Mouse (Mus musculus) hindbrain, embryonic 14.5 days (tissue): Measurements from ENCODE around the gene Rspo4. TPM values are rescaled to one million over a fixed set of nuclear protein-coding genes. Genes with fewer than 3 reads are reported as not detected.

ENCODE experiments used
- ATAC-seq: fragments of 200-750 bp; cut with Nextera tagmentation; 2 replicates; pipeline ENCODE4 v1.8.0; 2017; ENCODE audit warnings: moderate number of reproducible peaks, mild to moderate bottlenecking, moderate TSS enrichment, moderate library complexity; ENCODE audit not compliant: low FRiP score
- DNase-seq: peaks from one replicate; pipeline ENCODE4 v3.0.0-alpha.2; 2015; ENCODE audit warnings: low spot score
- H3K27ac ChIP-seq: fragments of 300-500 bp; sonication (generic); 2 replicates; pipeline ENCODE4 v1.5.1; 2014; ENCODE audit warnings: mild to moderate bottlenecking, moderate library complexity
- H3K27me3 ChIP-seq: fragments of 300-500 bp; sonication (generic); 2 replicates; pipeline ENCODE4 v1.6.1; 2014; ENCODE audit warnings: mild to moderate bottlenecking, low read length, mixed read lengths; ENCODE audit not compliant: control insufficient read depth, insufficient read depth
- H3K36me3 ChIP-seq: fragments of 300-500 bp; sonication (generic); replicated peaks from 2 replicates; pipeline ENCODE4 v1.6.1; 2014; ENCODE audit not compliant: control insufficient read depth, insufficient read depth
- H3K4me1 ChIP-seq: fragments of 300-500 bp; sonication (generic); replicated peaks from 2 replicates; pipeline ENCODE4 v1.6.1; 2014; ENCODE audit warnings: antibody characterized with exemption, low read length, mixed read lengths; ENCODE audit not compliant: control insufficient read depth, insufficient read depth
- H3K4me2 ChIP-seq: fragments of 300-500 bp; sonication (generic); replicated peaks from 2 replicates; pipeline ENCODE4 v1.6.1; 2014; ENCODE audit warnings: mild to moderate bottlenecking, moderate library complexity
- H3K4me3 ChIP-seq: fragments of 300-500 bp; sonication (generic); replicated peaks from 2 replicates; pipeline ENCODE4 v1.5.1; 2014; ENCODE audit warnings: mild to moderate bottlenecking, low read length
- H3K9ac ChIP-seq: fragments of 300-500 bp; sonication (generic); 2 replicates; pipeline ENCODE4 v1.6.1; 2014
- H3K9me3 ChIP-seq: fragments of 300-500 bp; sonication (generic); 2 replicates; pipeline ENCODE4 v1.6.1; 2016; ENCODE audit warnings: low read length; ENCODE audit not compliant: control insufficient read depth
- WGBS: fragments of 180-500 bp; shearing (Covaris S2); extraction: QIAGEN DNeasy Blood & Tissue Kit; methylation state at CpG from one replicate; pipeline ENCODE4 v1.1.7; 2014; 5-methylcytosine and 5-hydroxymethylcytosine counted together
- polyA plus RNA-seq: library from polyadenylated mRNA; unstranded; fragments of >200 nt; fragmentation: Nextera tagmentation; extraction: Ambion mirVana; gene quantifications from 2 replicates; pipeline ENCODE4 v1.2.1, GENCODE M21; 2014

Gene Rspo4
- polyA plus RNA-seq, 1 experiment from 2014 or later, result 0.55 TPM

- Histone ChIP-seq H3K4me3 (no peak overlapping the region), H3K36me3 (no peaks in the 10 kb centered on the region), H3K27me3 (no peaks in the 10 kb centered on the region), H3K4me1 (no peaks in the 10 kb centered on the region), H3K4me2 (no peak overlapping the region), H3K27ac (no peak overlapping the region), H3K9me3 (no peaks in the 10 kb centered on the region), H3K9ac (no peak overlapping the region)
- 60% methylated on average over 2 of the region's 2 CpGs for WGBS
- DNase-seq, result no peak
- no peak for ATAC-seq
These were observed 37.0 kb downstream of the Rspo4 start for GRCm38 (mm10) chr2:151879760-151880159.

DNA sequence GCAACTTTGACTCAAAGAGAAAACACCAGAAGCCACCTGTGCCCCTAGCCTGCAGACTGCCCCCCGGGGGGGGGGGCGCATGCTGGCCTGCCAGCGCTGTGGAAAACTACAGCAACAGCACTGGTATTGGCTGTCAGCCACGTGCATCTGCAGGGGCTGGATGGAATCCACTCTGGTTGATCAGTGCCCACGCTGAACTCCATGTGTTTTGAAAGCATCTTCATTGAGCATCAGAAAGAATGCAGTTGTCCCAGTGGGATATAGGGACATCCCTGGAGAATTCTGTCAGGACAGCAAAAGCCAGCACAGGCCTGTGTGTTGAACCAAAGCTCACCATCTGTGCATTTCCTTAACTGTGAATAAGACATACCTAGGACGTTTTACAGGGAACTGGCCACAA lies 48.3 kb downstream of the Rspo4 start:
- Histone ChIP-seq H3K27me3 (no peaks in the 10 kb centered on the region), H3K4me1 (no peaks in the 10 kb centered on the region), H3K9ac (no peak overlapping the region), H3K36me3 (no peaks in the 10 kb centered on the region), H3K4me2 (no peak overlapping the region), H3K27ac (no peak overlapping the region), H3K4me3 (no peak overlapping the region), H3K9me3 (no peaks in the 10 kb centered on the region)
- DNase-seq, result peak; percentile 25
- WGBS, result 43% methylated on average over 6 of the region's 6 CpGs
- no peak for ATAC-seq

- ATAC-seq, result peak; percentile 54; the same call in 1 of the 2 replicates
These were observed 50.5 kb downstream of the Rspo4 start for GRCm38 (mm10) chr2:151893122-151893774.

DNA sequence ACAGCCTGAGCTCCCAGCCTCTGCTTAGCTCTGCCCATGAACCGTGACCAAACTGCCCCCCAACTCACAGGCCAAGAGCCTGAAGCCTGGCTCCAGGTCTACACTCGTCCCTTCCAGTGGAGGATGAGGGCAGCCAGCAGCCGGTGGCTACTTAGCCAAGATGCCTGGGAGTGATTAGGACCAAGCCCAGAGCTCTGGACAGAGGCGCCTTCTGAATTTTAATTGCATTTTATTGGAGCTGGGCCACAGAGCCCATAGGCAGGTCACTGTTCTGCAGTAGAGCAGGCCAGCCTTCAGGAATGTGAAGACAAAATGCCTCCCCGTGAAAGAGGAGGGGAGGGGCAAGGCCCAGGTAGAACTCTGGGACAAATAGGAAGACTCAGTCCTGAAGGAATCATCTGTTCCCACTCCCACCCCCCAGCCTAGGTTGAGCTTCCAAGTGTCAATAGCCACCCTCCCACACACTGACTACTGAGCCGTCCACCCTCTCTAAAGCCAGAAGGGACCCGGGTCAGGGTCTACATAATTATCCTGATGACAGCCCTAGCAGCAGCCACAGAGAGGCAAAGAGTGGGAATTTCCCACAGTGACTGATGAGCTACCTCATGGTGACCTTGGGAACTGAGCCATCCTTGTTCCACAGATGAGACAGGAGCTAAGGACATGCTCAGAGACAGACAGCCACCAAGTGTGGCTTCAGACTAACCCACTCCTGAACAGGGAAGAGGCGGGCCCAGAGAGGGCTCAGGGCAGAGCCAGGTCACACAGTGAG lies 51.7 kb downstream of the Rspo4 start:
- ATAC-seq (peak; percentile 41; the same call in 1 of the 2 replicates), DNase-seq (peak; percentile 46)
- WGBS, result 60% methylated on average over 8 of the region's 8 CpGs
- H3K27ac ChIP-seq, result no peak overlapping the region
- H3K9me3 ChIP-seq, result no peaks in the 10 kb centered on the region
- no peaks in the 10 kb centered on the region for H3K27me3 ChIP-seq
- H3K4me1 ChIP-seq, result no peaks in the 10 kb centered on the region
- no peak overlapping the region for H3K9ac ChIP-seq
- H3K4me3 ChIP-seq, result no peak overlapping the region
- H3K4me2 ChIP-seq, result no peak overlapping the region
- H3K36me3 ChIP-seq, result no peaks in the 10 kb centered on the region

More at GRCm38 (mm10) chr2:151893122-151893774, 50.5 kb downstream of the Rspo4 start:
- WGBS, result 39% methylated on average over 15 of the region's 15 CpGs
- Histone ChIP-seq H3K4me2 (no peak overlapping the region), H3K27me3 (no peaks in the 10 kb centered on the region), H3K27ac (no peak overlapping the region), H3K4me3 (no peak overlapping the region), H3K36me3 (no peaks in the 10 kb centered on the region), H3K9me3 (no peaks in the 10 kb centered on the region), H3K9ac (0 out of 2 replicates have a peak overlapping the region, but pooled peaks have one; percentile 12), H3K4me1 (no peaks in the 10 kb centered on the region)
- DNase-seq, result no peak

GRCm38 (mm10) chr2:151895911-151896310 lies 53.2 kb downstream of the Rspo4 start:
- DNase-seq (no peak), ATAC-seq (no peak)
- Histone ChIP-seq H3K27ac (no peak overlapping the region), H3K9ac (no peak overlapping the region), H3K9me3 (no peaks in the 10 kb centered on the region), H3K4me3 (no peak overlapping the region), H3K4me2 (no peak overlapping the region), H3K27me3 (no peaks in the 10 kb centered on the region), H3K36me3 (no peaks in the 10 kb centered on the region), H3K4me1 (no peaks in the 10 kb centered on the region)
- WGBS, result 84% methylated on average over 5 of the region's 5 CpGs

- Histone ChIP-seq H3K36me3 (no peaks in the 10 kb centered on the region), H3K4me2 (no peak overlapping the region), H3K27me3 (no peaks in the 10 kb centered on the region), H3K4me1 (no peaks in the 10 kb centered on the region), H3K9ac (no peak overlapping the region), H3K27ac (no peak overlapping the region), H3K4me3 (no peak overlapping the region), H3K9me3 (no peaks in the 10 kb centered on the region)
- no peak for DNase-seq
- ATAC-seq, result no peak
- WGBS, result 94% methylated on average over 1 of the region's 1 CpGs
These were observed 55.4 kb downstream of the Rspo4 start for GRCm38 (mm10) chr2:151898106-151898505.

DNA sequence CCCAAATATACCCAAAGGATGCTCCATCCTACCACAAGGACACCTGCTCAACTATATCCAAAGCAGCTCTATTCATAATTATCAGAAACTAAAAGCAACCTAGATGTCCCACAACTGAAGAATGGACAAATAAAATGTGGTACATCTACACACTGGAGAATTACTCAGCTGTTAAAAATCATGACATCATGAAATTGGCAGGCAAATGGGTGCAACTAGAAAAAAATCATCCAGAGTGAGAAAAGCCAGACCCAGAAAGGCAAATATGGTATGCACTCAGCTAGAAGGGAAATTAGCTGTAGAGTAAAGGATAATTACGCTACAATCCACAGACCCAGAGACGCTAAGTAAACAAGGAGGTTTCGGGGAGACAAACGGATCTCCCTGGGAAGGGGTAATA lies 58.1 kb downstream of the Rspo4 start:
- no peak overlapping the region for H3K27ac ChIP-seq
- no peak for DNase-seq
- H3K9ac ChIP-seq, result no peak overlapping the region
- no peak for ATAC-seq
- no peak overlapping the region for H3K4me3 ChIP-seq
- no peak overlapping the region for H3K4me2 ChIP-seq
- WGBS, result 87% methylated on average over 4 of the region's 4 CpGs
- no peaks in the 10 kb centered on the region for H3K9me3 ChIP-seq
- H3K27me3 ChIP-seq, result no peaks in the 10 kb centered on the region
- no peaks in the 10 kb centered on the region for H3K36me3 ChIP-seq
- no peaks in the 10 kb centered on the region for H3K4me1 ChIP-seq

DNA sequence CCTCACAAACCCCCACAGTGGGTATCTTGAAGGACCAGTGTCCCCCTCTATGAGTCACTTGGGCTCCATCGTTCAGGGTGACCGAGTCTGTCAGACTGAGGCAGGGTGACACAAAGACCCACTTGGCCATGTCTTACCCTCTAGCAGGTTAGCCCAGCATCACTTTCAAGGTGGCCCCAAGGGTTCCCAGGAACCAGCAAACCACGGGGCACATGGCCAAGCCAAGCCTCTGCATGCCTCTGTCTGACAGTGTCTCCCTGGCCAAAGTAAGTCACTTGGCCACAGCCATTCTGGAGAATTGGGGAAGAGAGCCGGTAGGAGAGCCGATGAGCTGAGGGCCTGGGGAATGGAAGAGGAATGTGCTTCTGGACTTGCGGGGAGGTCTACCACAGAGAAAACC lies 60.5 kb downstream of the Rspo4 start:
- Histone ChIP-seq H3K9ac (no peak overlapping the region), H3K4me3 (no peak overlapping the region), H3K9me3 (no peaks in the 10 kb centered on the region), H3K27me3 (no peaks in the 10 kb centered on the region), H3K4me2 (no peak overlapping the region), H3K4me1 (no peaks in the 10 kb centered on the region), H3K27ac (no peak overlapping the region), H3K36me3 (no peaks in the 10 kb centered on the region)
- WGBS, result 83% methylated on average over 6 of the region's 6 CpGs
- DNase-seq (no peak), ATAC-seq (no peak)

DNA sequence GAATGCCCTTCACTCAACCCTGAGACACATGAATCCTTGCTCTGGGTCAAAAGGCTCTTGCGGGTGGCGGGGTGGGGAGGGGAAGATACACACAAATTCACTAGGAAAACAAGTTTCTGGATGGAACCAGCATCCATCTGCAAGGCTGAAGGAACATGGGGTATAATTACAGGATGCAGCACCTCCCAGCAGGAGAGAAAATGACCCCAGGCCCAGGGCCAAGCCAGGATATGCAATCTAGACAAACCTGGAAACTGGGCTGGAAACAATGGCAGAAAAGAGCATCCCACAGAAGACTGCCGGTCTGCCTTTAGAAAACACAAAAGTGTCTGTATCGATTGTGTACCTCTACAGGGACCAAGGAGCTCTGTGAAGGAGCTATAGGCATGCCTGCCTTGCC lies 61.2 kb downstream of the Rspo4 start:
- 71% methylated on average over 4 of the region's 4 CpGs for whole genome bisulfite sequencing
- Histone ChIP-seq H3K9ac (no peak overlapping the region), H3K27me3 (0 out of 2 replicates have a peak, but pooled peaks cover under 1% of the 10 kb centered on the region), H3K4me2 (no peak overlapping the region), H3K36me3 (no peaks in the 10 kb centered on the region), H3K4me3 (no peak overlapping the region), H3K27ac (no peak overlapping the region), H3K4me1 (no peaks in the 10 kb centered on the region), H3K9me3 (no peaks in the 10 kb centered on the region)
- DNase-seq (no peak), ATAC-seq (no peak)
